Mouse (Mus musculus) cerebellum, postnatal 25 days (tissue): ENCODE measurements at regions not wholly inside any gene's neighbourhood (a gene's known extent, or its start where the extent isn't known, plus 50 kb on each side); places are given as distances from the start of the nearest gene placed in this dataset.

Experiments
- DNase-seq, 2 experiments: peaks; one replicate each; pipeline ENCODE4 v3.0.0; 2021; ENCODE audit warnings: mixed read lengths in 2 of 2

DNA sequence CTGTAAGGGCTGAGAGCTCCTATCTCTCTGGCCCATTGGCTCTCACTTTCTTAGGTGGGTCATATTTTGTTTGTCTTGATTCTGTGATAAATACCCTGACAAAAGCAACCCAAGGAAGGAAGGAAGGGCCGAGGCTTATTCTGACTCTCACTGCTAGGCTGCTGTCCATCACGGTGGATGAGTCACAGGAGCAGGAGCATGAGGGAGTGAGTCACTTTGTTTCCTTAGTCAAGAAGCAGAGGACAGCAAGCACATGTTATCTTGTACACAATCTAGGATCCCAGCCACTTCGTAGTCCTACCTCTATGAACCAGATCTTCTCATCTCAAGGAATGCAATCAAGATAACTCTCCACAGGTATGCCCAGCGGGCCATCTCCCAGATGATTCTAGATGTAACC, 69.9 kb downstream of the Atp6v1g3 start:
- no peak for DNase-seq

DNA sequence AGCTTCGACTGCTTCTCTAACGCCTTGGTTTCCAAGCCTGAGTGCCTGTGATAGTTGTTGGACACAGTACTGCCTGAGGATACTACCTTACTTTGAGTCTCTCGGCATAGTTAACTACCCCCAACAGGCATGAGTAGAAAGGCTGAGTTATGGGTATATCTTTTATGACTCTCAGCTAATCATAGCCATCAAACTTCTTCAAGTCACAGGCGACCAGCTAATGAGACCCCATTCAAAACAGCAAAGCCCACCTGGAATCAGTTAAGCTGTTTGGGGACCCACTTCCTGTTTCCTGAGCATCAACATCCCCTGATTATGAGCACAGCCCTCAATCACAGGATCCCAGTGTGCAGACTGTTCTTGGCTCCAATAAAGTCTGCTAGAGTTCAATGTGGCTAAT, 71.4 kb downstream of the Atp6v1g3 start:
- DNase-seq = no peak

DNA sequence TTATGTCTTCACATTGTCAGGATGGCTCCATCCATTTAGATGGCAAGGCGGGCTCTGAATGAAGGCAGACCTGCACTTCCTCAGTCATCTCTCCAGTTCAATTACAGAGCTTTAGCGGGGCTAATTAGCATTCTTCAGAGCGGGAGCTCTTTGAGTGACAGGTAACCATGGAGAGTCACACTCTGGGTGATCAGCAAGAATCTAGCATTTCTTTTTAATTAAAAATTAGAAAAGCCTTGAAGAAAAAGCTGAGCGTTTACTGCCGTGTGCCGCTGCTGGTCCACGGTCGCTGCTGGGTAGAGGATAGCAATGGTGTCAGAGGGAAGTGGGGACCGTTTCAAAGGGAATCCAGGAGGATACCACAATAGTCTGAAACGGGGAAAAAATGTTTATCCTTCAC, 72.5 kb downstream of the Atp6v1g3 start:
- DNase-seq = peak in 1 of 2 experiments; percentile 9

DNA sequence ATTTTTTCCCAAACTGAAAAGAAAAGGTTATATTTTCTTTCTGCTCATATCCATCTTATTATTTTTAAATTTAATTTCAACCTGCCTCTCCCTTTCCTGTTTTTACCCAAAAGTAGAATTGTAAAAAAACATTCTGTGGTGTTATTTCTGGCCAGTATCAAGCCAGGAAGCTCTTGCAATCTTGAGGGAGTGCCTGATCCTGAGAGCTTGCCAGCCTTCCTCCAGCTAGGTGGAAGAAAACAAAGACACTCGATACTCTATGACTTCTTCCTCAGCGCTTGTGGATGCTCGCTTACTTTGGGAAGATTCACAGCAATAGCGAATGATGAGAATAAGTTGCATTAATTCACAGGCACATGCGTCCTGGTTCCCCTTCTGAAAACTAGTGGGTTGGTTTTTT, 73.4 kb downstream of the Atp6v1g3 start:
- no peak for DNase-seq

DNA sequence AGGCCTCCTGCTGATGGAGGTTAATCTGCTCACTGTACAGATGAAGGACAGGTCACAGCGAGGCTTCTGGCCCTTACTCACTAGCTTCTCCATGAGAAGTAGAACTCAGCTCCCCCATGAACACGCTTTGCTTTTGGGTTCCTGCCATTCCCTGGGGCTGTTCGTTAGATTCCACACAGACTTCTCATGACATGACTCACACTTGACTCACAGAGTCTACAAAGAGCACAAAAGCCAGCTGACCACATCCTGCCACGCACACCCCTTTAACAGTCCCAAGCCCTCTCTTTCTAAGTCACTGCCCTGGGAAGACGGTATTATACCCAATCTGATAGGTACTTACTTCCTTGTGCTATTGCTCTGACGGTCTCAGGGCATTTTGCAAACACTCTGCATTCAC, 74.9 kb downstream of the Atp6v1g3 start:
- DNase-seq = no peak

DNA sequence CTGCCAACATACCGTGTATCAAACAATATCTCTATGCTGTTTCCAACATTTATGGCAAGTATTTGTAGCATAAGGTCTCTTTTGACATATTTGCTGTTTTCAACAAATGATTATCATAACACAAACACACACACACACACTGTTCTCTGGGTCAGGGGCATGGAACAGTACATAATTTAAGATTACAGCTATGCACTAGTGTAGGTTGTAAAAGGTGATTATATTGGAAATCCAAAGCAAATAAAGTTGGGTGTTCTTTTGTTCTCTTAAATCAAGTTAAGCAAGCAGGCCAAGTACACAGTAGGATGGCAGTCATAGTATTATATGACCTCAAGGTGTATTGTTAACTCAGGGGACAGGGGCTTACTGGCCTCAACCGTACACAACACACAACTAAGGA, 75.6 kb downstream of the Atp6v1g3 start:
- DNase-seq = no peak

DNA sequence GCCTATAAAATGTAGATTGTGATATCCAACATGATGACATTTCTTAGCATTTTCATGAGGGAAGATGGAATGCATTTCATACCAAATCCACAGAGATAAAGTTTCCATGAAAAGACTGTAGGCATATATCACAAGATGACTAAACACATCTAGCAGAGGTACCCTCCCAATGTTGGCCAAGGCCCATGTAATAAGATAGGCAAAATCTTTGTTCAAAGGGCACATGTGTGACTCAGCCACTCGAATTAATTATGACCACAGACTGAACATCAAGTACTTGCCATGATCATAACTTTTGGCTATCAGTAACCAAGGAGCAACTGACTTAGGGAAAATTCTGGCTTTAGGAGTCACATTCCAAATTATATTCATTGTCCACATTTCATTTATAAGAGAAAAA, 82.9 kb downstream of the Atp6v1g3 start:
- DNase-seq = no peak

DNA sequence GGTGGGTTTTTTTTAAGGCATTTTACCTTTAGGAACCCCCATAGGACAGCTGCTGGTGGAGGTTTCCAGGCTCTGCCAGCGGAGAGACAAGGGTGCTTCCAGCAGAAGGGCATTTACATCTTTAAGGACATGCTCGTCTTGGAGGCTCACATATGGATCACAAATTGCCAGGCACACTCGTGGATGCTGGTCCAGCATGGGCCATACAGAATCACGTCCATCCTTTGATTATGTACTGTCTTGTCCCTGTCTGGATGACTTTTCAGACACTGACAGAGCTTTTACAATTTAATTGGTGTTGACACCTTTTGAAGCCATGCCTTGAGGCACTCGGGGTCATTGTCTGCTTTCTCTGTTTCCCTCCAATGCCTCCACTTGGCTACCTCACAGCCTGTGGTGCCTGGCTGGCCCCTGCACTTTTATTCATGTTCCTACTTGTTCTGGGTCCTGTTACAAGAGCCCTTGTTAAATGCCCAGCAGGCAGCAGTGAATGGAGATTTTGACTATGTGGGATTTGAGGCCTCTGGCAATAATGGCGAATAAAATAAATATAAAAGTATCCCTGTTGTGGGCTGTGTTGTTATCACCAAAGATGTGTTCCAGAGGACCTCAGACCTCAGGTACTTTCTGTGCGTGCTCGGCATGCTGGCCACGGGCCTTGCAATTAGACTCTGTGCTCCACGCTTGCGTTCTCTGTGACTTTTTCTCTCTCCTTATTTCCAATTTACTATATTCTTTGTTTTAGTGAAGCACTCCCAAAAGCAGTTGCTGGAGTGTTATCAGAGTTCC, 89.3 kb downstream of the Atp6v1g3 start:
- no peak for DNase-seq

DNA sequence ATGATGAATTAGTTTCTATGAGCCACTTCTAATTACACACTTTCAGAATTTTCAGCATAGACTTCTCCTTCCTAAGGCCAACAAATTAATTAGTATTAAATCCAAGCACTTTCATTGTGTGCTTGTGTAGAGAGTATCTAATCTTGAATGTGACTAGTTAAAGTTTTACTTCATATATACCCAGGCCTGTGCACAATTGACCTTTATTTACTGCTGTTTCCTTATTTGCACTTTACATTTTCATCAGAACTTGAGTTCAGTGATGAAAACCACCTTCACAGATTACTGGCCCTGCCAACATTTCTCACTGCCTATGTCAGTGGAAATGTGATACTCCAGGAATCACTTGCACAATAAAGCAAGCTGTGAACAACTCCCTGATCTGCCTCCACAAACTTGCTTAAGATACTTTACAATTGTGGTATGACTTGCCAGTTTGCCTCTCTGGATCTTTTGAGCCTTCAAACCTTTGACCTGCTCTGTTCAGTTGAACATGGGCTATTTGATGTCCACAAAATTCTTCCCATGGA, 96.5 kb downstream of the Atp6v1g3 start:
- DNase-seq = no peak

DNA sequence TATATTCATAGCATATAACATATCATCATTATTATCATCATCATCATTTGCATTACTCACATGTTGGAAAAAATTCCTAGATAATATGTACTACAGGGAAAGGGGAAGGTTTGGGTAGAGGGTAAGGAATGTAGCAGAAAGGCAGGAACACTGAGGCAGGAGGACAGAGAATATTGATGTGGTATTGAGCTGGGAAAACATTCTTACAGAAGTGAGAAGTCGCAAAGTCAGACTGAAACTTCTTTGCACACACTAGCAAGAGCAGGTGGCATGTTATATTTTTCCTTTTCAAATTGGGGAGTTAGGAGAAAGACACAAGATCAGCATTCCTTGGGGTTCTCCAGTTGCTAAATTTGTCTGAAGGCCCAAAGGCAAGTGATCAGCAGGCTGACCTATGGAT, 97.9 kb downstream of the Atp6v1g3 start:
- DNase-seq = no peak

DNA sequence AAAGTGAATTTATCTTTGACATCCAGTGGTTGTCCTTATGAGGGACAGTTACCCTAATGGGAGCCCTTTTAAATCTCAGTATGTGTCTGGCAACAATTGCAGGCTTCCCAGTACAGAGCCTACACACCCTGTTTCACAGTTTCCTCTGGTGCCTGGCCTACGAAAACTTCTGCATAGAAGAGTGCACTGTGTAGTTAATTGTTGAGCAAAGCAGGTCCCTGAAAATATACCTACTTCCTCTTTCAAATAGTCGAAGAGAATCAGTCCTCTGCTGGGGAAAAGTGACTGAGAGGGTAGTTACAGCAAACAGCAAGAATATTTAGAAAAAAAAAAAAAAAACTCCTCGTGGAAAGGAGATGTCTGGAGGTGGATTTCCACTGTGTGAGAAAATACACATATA, 110.6 kb downstream of the Atp6v1g3 start:
- no peak for DNase-seq

DNA sequence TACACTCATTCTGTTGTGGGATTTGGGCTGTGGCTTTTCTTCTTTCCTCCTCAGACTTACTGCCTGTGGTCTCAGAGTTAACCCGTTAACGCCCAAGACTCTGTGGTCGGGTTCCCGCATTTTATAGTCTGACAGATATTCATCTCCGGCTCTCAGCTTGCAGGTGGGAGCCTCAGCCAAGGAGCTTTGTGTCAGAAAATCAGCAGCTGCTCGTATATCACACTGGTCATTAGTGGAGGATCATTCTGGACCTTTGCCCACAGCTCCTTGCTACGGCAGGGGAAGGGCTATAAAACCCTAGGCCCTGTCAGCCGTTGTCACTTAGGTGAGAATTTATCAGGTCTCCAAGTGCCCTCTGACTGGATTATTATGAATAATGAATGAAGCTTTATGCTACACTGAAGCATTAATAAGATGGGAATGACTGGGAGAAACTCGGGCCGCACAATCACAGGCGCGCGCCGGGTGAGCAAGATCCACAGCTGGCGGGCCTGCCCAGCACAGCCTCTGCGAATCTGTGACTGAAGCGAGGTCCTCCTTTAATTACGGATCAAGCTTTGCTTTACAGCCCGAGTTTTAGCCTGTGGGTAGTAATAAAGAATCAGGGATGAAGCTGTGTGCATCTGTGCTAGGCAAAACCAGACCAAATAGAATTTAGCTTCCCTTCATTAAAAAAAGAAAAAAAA, 111.8 kb downstream of the Atp6v1g3 start:
- DNase-seq = no peak

DNA sequence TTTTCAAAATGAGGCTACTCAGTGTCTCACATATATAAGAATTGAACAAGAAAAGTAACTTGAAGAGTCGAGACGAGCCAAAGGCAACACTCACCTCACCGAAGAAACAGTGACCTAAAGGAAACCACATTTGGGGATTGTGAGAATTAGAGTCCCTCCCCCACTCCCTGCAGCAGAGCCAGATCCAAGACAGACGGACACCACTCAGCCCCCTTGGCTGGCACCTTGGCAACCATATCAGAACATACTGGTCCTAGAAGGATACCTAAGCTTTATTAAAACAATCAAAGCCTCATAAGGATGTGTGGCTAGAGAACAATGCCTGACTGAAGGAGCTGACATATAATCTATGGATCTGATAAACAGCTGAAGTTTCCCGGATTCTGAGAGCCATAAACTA, 112.5 kb downstream of the Atp6v1g3 start:
- no peak for DNase-seq

DNA sequence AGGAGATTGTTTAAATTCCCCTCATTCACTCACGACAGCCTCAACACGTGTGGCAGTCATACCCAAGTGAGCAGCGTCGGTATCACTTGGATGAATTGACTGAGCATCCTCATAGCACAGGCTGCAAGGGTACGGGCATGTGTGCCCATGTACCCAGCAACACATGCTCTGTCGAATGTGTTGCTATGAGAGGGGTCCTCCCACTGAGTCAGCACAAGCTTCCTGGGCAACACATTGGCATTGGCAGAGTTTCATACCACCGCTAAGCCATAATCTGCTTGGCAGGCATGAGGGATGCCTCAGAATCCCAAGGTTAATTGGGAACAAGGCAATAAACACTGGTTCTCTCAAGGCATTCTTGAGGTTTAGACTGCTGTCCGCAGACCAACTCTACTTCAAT, 115.1 kb downstream of the Atp6v1g3 start:
- no peak for DNase-seq

DNA sequence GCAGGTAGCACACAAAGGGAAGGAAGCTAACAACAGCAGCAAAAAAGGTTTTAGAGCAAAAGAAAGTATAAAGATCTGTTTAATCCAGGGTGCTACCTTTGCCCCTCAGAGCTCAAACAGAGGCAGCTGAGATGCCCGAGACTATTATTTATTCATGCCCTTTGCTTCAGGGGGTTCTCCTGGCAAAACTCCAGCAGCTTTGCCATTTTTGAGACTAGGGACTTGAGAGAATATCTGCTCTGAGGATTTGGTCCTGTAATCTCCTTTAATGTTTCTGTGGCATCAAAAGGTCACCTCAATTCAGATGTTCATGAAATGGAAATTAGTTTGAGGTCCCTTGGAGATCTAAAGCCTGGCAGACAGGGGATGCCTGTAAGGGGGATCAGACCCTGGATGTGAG, 116.1 kb downstream of the Atp6v1g3 start:
- DNase-seq = no peak

DNA sequence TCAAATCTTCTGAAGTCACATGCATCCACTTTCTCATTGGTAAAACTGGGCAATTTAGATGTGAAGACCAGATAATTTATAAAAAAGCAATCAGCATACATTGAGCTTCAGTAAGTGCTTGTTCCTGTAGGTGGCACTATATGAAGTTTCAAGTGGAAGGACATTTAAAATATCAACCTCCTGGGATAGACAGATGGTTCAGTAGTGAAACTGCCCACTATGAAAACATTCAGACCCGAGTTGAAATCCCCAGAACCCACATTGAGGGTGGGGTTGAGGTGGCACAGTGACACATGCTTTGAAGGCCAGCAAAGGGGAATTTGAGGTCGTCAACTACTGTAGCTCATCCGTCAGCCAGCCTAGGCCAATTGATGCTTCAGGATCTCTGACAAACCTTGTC, 145.1 kb downstream of the Atp6v1g3 start:
- no peak for DNase-seq

DNA sequence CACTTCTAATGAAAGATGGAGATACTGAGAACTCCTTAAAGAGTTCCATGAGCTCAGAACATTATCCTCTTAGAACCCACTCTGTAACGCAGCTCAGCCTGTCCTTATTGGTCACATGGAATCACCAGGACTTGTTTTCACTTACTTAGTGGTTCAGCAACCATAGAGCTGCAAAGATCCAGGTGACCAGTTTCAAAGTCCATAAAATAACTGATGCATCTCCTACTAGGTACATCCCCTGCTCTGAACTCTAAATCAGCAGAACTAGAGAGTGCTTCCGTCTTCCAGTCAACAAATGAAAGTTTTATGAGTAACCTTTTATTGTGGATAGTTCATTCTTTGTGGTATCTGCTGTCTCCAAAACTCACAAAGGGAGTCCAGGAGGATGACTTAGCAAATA, 153.9 kb downstream of the Atp6v1g3 start:
- no peak for DNase-seq
